Mouse (Mus musculus): ENCODE data around the gene Exosc9. TPM values are rescaled to one million over a fixed set of nuclear protein-coding genes. Genes with fewer than 3 reads are reported as not detected.
A peak's percentile ranks its signal among the peaks of the same experiment; 100 is the strongest.
"Not testable (repeated sequence)": the region's sequence is repeated elsewhere in the genome, so short reads cannot be mapped to it uniquely, and the experiment has no call there.

Gene Exosc9
- total RNA-seq, 2 experiments from 2014 or later, result 12.7 to 15.5 TPM

DNA sequence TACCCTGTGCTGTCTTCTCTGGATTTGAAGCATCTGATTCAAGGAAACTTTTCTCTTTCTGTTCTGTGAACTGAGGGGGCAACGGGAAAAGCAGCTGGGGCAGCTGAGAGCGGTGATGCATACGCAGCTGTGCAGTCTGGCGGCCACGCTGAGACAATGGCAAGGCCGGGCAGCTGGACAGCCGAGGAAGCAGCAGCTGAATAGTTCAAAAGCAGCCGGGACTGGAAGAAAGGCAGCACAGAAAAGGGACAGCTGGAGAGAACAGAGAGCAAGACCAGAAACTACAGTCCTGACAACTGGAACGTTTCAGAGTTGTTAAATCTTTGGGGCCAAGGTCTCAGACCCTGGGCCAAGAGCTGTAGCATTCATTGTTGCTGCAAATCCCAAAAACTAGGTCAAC is 1.1 kb upstream of the Exosc9 start:
- intact Hi-C loops (cut with DNase I), result no loop called here
- peak in 1 of 2 experiments; percentile 13 for DNase-seq

DNA sequence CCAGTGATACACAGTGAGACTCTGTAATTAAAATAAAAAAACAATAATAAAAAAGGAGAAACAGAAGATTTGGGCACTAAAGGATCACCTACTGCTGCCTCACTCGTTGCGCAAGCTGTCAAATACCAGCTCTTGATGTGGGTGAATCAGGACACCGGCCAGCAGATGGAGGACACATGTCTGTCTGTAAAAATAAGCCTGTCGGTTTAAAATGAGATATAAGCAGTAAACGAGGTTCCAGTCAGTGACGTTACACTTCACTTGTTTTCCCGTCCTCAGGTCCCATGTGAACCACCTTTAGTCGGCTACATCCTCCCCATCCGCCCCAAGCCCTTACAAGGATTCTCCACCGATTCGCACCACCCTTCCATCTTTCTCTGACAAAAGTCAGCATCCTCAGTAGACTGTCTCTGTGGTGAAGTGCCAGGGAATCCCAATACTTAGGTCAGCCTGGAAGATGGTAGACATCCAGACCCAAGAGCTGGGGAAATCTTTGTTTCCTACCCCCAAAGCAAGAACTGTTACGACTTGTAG is 488 bp upstream of the Exosc9 start:
- intact Hi-C loops (cut with DNase I), result no loop called here
- no peak for DNase-seq

DNA sequence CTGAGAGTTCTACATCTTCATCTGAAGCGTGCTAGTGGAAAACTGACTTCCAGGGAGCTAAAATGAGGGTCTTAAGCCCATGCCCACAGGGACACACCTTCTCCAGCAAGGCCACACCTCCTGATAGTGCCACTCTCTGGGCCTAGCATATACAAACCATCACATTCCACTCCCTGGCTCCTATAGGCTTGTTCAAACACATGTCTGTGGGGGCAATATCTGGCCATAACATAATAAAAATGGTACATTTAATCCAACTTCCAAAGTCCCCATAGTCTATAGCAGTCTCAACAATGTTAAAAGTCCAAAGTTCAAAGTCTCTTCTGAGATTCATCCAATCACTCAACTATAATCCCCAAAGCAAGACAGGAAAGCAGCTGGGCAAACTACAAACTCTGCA is 5.2 kb downstream of the Exosc9 start:
- no peak for DNase-seq
- intact Hi-C loops (cut with DNase I), result no loop called here

DNA sequence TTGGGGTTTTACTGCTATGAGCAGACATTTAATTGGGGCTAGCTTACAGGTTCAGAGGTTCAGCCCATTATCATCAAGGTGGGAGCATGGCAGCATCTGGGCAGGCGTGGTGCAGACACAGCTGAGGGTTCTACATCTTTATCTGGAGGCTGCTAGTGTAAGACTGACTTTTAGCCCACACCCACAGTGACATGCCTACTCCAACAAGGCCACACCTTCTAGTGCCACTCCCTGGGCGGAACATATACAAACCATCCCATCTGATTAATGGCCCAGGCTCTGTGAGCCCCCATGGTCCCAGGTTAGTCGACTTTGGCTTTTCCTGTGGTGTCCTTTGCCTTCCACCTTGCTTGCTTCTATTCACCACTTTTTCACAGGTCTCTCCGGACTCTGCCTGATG is 7.2 kb downstream of the Exosc9 start:
- intact Hi-C loops (cut with DNase I), result no loop called here
- no peak for DNase-seq

DNA sequence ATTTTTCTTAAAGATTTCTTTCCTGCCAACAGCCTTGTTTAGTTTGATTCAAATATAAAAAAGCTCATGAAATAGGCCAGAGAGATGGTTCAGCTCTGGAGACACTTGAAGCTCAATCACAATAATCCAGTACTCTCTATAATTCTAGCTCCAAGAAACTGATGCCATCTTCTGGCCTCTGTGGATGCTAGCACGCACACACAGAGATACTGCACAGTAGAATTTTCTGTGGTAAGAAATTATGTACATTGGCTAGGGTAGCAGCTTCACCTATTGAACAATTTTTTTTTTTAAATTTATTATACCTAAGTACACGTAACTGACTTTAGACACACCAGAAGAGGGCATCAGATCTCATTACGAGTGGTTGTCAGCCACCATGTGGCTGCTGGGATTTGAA is 11.3 kb downstream of the Exosc9 start:
- intact Hi-C loops (cut with DNase I), result no loop called here

DNA sequence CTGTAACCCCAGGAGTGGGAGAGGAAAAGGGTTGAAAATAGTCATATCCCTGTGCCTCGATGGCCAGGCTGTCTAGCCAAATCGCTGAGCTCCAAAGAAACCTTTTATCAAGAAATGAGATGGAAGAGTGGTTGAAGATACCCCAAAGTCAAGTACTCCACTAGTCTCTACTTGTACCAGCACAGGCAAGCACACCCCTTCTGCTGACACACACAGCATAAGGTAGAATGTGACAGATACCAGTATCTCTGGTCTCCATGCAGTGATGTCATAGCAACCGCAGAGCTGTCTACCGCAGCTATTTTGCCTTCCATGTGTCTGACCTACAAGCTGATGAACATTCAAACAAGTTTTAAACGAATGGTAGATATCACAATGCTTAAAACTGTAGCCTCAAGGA is 17.4 kb downstream of the Exosc9 start:
- no peak for DNase-seq
- intact Hi-C loops (cut with DNase I), result no loop called here

More for the DNA sequence above, 11.3 kb downstream of the Exosc9 start:
- no peak for DNase-seq

DNA sequence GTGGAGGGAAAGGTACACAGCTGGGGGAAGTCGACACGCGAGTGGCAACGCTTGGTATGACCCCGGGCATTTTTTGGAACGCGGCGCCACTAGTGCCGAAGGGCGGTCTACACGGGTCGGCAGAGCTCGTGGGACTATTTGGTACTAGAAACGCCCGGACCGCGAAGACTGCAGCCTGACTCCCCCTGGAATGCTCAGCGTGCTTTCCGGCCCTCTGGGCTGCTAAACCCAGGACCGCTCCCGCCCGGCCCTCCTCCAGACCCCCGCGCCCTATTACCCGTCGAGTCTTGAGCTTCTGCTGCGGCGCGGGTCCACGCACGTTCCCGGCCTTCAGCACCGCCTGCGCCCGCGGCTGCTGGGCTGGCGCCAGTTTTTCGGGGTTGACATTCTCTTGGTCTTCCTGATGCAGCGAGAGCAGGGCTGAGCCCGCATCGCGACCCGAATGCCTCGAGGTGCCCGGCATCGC is 19.0 kb downstream of the Exosc9 start:
- intact Hi-C loops (cut with DNase I), result no loop called here
- no peak for DNase-seq

DNA sequence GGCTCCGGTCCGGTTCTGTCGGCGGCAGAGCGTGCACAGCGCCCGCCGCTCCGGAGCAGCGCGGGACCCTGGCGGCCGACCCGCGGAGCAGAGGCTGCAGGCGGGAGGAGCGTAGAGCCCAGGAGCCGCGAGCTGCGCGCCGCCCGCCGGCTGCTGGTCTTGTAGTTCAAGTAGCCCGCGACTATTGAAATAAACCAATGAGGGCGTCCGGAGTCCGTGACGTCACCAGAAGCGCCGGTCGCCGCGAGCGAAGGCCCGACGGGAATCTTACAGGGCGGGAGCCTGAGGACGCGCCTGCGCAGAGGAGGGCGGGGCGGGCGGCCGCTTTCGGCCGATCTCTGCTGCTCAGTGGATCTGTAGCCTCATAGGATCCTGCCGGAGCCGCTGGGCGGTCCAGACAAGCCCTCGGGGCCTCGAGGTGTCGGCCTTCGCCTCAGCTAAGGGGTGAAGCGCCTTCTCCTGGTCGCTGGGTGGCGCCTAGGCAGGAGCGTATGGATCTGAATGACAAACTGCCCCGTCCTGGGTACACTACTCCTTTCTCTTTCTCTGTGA is 19.5 kb downstream of the Exosc9 start, which contains the start of gene Ccna2:
Gene Ccna2 (minus strand): TSS at position 324 of the 552 bp plus-strand sequence.
- intact Hi-C loops (cut with DNase I), result no loop called here
- DNase-seq, result peak; percentile 95 to 96

DNA sequence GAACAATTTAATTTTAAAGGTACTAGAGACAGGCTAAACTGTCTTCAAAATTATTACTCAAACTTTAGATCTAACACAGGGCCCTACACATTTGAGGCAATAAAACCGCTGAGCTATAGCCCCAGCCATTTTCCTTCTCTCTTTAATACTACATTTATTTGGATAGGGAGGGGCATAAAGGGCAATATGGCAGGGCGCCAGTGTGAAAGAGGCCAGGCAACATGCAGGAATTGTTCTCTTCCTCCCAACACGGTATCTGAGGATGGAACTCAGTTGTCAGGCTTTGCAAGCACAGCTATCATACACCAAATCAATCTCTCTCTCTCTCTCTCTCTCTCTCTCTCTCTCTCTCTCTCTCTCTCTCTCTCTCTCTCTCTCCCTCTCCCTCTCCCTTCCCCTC is 46.4 kb downstream of the Exosc9 start:
- intact Hi-C loops (cut with DNase I), result no loop called here
- no peak for DNase-seq

DNA sequence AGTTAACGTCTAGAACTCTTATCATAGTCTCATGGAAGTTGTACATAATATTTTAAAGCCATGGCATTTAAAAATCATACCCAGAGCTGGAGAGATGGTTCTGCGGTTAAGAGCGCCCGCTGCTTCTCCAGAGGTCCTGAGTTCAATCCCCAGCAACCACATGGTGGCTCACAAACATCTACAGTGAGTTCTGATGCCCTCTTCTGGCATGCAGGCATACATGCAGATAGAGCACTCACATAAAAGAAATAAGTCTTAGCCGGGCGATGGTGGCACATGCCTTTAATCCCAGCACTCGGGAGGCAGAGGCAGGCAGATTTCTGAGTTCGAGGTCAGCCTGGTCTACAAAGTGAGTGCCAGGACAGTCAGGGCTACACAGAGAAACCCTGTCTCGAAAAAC is 47.4 kb downstream of the Exosc9 start:
- DNase-seq; intact Hi-C loops (cut with DNase I): not testable (repeated sequence)

DNA sequence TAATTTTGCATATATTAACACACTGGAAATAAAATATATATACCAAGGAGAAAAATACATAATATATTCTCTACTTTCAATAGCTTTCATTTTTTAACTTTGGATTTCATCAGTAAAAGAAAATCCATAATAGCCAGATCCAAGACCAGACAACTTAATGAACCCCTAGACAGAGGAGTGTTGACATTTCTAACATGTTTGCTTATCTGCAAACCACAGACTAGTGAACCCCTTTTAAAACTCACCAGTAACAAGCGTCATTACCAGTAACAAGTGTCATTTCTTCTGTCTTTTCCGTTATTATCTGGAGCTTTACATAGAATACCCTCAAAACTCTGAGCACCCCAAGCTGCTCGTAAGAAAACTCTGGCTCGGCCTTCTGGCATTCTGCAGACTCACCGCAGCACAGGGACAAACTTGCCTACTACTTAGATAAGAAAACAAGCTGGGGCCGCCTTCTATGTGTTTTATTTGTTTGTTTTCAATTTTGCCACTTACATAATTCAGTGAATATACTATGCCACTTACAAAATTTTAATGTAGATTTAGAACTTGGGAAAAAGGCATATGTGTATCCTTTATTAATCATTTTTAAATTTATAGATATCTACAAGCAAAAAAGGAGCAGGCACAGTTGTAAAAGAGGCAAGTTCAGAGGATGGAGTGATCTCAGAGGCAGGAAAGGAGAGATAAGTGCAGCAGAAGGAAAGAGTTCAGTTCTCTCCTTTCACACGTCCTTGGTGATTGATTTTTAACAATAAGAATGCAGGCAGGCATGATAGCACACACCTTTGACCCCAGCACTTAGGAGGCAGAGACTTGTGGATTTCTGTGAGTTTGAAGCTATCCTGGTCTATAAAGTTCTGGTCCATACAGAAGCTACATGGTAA is 53.7 kb downstream of the Exosc9 start:
- intact Hi-C loops (cut with DNase I), result no loop called here
- DNase-seq, result no peak

DNA sequence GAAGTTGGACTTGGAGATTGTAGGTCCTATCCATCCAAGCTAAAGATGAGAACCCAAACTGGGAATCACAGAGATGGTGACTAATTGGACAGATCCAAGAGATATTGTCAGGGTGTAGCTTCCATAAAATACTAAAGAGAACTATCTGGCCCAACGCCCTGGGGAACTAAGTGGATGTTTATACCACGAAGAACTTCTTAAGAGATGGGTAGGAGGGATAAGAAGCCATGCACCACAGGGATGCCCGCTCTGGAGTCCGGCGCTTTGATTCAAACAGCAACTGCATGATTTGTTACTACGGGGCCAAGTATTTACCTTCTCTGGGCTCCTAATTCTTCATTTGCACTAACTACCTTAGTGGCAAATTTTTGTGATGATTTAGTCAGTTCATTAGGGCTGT is 60.3 kb downstream of the Exosc9 start:
- intact Hi-C loops (cut with DNase I), result no loop called here
- DNase-seq, result no peak

DNA sequence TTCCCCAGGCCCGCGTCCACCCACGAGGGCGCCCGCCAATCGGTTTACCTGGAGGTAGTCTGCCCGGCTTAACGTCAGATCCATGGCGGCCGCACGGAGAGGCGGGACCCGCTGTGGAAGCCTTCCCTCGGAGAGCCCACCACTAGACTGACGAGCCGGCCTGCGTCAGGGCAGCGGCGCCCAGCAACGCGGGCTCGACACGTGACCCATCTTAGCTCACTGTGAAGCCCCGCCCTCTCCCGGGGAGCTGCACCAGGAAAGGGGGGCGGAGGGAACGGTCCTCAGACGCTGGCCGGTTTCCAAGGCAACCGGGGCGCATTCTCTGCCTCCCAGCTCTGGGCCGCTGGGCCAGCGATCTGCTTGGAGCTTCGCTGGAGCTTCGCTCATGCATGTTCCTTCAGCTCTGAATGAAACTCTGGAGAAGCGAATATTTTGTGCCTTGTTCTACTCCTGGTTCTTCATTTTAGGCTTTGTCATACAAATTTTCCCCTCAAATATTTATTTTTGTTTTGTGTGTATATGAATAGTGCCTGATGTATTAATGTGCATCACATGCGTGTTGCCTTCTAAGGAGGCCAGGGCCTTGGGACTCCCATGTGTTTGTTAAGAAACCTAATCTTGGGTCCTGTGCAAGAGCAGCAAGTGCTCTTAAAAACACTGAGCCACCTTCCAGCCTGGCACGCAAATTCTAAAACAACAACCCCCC is 60.9 kb downstream of the Exosc9 start, which contains the start of gene Bbs7:
Gene Bbs7 (minus strand): TSS at position 276 of the 706 bp plus-strand sequence.
- DNase-seq, result peak; percentile 76 to 86
- intact Hi-C loops (cut with DNase I), result no loop called here

DNA sequence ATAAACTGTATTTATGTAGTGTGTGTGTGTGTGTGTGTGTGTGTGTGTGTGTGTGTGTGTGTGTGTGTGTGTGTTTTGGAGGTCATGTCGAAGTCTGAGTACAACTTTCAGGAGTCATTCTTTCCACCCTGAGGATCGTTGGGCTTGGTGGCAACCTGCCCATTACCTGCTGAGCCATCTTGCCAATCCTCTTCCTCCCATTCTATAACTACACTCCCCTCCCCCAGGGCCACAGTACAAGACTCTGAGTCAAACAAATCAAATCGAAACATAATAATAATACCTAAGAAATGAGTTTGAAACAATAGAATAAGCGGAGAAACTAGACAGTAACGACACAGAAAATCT is 61.5 kb downstream of the Exosc9 start:
- intact Hi-C loops (cut with DNase I), result no loop called here

More for the DNA sequence above, 61.5 kb downstream of the Exosc9 start:
- no peak for DNase-seq

Other genes with a start within 250 kb of the Exosc9 start
- gene Anxa5, start 76.7 kb upstream of the Exosc9 start, total RNA-seq (2021), result 10 to 100 TPM; 36.6 to 46.2 TPM
- gene 1810062G17Rik, start 76.7 kb upstream of the Exosc9 start, total RNA-seq (2021), result under 1 TPM in 1 of 2 experiments, not detected in 1; 0.30 TPM
- gene Gm11549, start 30.8 kb upstream of the Exosc9 start, total RNA-seq (2021), result not detected
- gene Ccna2, start 19.5 kb downstream of the Exosc9 start, total RNA-seq (2021), result 1 to 10 TPM in 1 of 2 experiments, under 1 TPM in 1; 0.96 to 1.7 TPM
- 1 to 10 TPM; 7.7 to 8.6 TPM for gene Bbs7, start 60.9 kb downstream of the Exosc9 start, total RNA-seq (2021)
- gene Trpc3, start 137.6 kb downstream of the Exosc9 start, total RNA-seq (2021), result 1 to 10 TPM; 2.7 to 3.3 TPM